8 mouse cellular contexts compared by ENCODE assay signal in the genomic region with DNA sequence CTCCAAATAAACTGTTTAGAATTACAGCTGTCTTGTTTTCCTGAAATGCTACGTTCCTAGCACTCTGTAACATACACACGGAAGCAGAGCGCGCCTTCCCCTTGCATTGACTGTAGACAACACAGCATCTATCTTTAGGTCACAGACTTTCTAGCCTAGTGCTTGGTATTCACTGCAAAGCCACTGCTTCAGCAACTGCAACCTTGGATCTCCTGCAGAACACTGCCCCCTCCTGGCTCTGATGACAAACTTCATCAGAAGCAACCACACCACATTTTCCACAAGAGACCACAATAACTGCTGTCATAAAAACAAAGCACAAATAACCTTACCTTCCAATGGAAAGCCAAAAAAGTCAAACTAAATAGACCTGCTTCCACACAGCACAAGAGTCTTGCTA. TPM values are rescaled to one million over a fixed set of nuclear protein-coding genes. Genes with fewer than 3 reads are reported as not detected.
DNase-seq lines count a peak whose midpoint lies in the region; ATAC-seq lines count a peak whose summit lies in the region.

No protein-coding gene starts in this region.

- peaks cover 10% of the 10 kb centered on the region for H3K36me3 ChIP-seq in intestine, embryonic 14.5 days (ENCODE audit: control insufficient read depth, insufficient read depth, low read length)
- peaks cover 9% of the 10 kb centered on the region; the same call in 1 of the 2 replicates for H3K36me3 ChIP-seq in intestine, embryonic 15.5 days

- no peak overlapping the region for H3K4me2 ChIP-seq in intestine, embryonic 14.5 days (ENCODE audit: low read length)
- H3K4me2 ChIP-seq in intestine, embryonic 15.5 days (replicated peaks): no peak overlapping the region

- DNase-seq in intestine, embryonic 14.5 days (ENCODE audit: low spot score): peak; percentile 62
- DNase-seq in R1 (ENCODE audit: low read depth, low spot score): peak; percentile 69
- DNase-seq in cerebellum, postnatal 36 days: peak; percentile 61 to 75
- DNase-seq in kidney, postnatal 36 days: peak; percentile 52 to 77
- peak; percentile 33 for DNase-seq in right cerebral cortex, postnatal 4 days

- no peak overlapping the region for H3K27ac ChIP-seq in intestine, embryonic 14.5 days (ENCODE audit: low read depth)
- H3K27ac ChIP-seq in intestine, embryonic 15.5 days: no peak overlapping the region

- no peaks in the 10 kb centered on the region for H3K27me3 ChIP-seq in intestine, embryonic 14.5 days (replicated peaks; ENCODE audit: control insufficient read depth, insufficient read depth, low read length)
- no peaks in the 10 kb centered on the region for H3K27me3 ChIP-seq in intestine, embryonic 15.5 days (replicated peaks)

- no peaks in the 10 kb centered on the region for H3K9me3 ChIP-seq in intestine, embryonic 14.5 days (ENCODE audit: control insufficient read depth, low read length)
- H3K9me3 ChIP-seq in intestine, embryonic 15.5 days: no peaks in the 10 kb centered on the region

- ATAC-seq in intestine, embryonic 14.5 days (replicated peaks; ENCODE audit: low FRiP score, low TSS enrichment, low read depth): peak; percentile 36; the same call in 1 of the 2 replicates
- no peak for ATAC-seq in intestine, embryonic 15.5 days
- ATAC-seq in granulocyte monocyte progenitor cell, adult 5-6 weeks (replicated peaks; ENCODE audit: poor library complexity, severe bottlenecking): peak; percentile 86
- ATAC-seq in megakaryocyte progenitor cell, adult 5-6 weeks (replicated peaks; ENCODE audit: poor library complexity): peak; percentile 97

- H3K4me3 ChIP-seq in intestine, embryonic 14.5 days (ENCODE audit: low read depth, low read length): no peak overlapping the region
- no peak overlapping the region for H3K4me3 ChIP-seq in intestine, embryonic 15.5 days (replicated peaks)

- WGBS in intestine, embryonic 14.5 days: 75% methylated on average over 4 of the region's 4 CpGs
- WGBS in intestine, embryonic 15.5 days: 66% methylated on average over 4 of the region's 4 CpGs

- no peak overlapping the region for H3K9ac ChIP-seq in intestine, embryonic 14.5 days (ENCODE audit: low read length)
- no peak overlapping the region for H3K9ac ChIP-seq in intestine, embryonic 15.5 days

- 0 out of 2 replicates have a peak, but pooled peaks cover 15% of the 10 kb centered on the region for H3K4me1 ChIP-seq in intestine, embryonic 14.5 days (replicated peaks; ENCODE audit: control insufficient read depth, insufficient read depth, low read length)
- no peaks in the 10 kb centered on the region for H3K4me1 ChIP-seq in intestine, embryonic 15.5 days (replicated peaks)

RNA-seq across cellular contexts. Expression of gene Tbpl1, which starts 17.2 kb away (rescaled TPM):
- polyA plus RNA-seq in intestine, embryonic 14.5 days (2014; fragmentation: Nextera tagmentation; extraction: Ambion mirVana): 52.6 and 60.7 TPM in 2 replicates
- 47.7 and 54.8 TPM in 2 replicates for polyA plus RNA-seq in intestine, embryonic 15.5 days (2015; fragmentation: Nextera tagmentation; extraction: Ambion mirVana)
- total RNA-seq in granulocyte monocyte progenitor cell, adult 5-6 weeks (2014; fragmentation: Nextera tagmentation): 21.9 and 22.5 TPM in 2 replicates
- total RNA-seq in granulocyte monocyte progenitor cell, adult 5-6 weeks (2017): 20.2 and 21.9 TPM in 2 replicates
- 26.1 and 33.0 TPM in 2 replicates for total RNA-seq in megakaryocyte progenitor cell, adult 5-6 weeks (2015)
- total RNA-seq in megakaryocyte progenitor cell, adult 5-6 weeks (2017): 18.3 and 28.9 TPM in 2 replicates
